Mouse (Mus musculus) ovary, adult 18-20 months (tissue): ENCODE data around the gene Ctsr.
"Not testable (repeated sequence)": the region's sequence is repeated elsewhere in the genome, so short reads cannot be mapped to it uniquely, and the experiment has no call there.

Experiments used
- DNase-seq: peaks from one replicate; pipeline ENCODE4 v3.0.0; 2022; ENCODE audit warnings: low spot score, mixed read lengths

The Ctsr gene

DNA sequence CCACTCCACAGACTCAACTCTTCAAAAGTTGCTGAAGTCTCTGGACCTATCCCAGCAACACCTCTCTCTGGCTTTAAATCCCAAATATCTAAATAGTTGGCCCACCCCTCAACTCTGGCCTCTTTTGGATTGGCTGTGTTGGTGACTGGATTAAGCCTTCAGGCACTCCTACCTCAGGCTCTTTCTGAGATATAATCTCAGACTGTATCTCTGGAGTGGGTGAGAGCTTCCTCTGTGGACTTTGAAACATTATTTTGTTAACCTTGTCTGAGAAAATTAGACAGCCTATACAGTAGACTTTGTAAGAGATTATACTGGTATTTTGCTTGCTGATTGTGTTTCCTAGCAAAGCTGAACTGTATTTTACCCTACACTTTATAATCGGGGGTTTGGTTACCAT lies at the start of gene Ctsr:
Ctsr (minus strand) TSS at position 101 of the 400 bp plus-strand sequence.
- DNase-seq = no peak

DNA sequence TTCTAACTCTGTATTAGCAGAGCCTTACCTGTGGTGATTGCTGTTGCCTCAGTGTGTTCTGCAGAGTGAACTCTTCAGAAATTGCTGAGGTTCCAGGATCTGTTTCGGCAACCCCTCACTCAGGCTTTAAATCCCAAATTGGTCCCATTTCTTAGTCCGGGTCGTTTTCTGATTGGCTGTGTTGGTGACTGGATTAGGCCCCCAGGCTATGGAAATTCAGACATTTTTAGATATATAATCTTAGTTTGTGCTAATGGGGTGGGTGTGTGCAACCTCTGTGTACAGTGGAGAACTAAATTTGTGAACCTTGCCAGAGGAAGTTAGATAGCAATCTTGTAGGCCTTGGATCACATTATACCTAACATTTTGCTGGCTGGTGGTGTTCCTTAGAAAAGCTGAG lies 39.3 kb upstream of the Ctsr start, which contains the start of gene Cts6:
Cts6 (minus strand) TSS at position 101 of the 400 bp plus-strand sequence.
- DNase-seq = no peak

DNA sequence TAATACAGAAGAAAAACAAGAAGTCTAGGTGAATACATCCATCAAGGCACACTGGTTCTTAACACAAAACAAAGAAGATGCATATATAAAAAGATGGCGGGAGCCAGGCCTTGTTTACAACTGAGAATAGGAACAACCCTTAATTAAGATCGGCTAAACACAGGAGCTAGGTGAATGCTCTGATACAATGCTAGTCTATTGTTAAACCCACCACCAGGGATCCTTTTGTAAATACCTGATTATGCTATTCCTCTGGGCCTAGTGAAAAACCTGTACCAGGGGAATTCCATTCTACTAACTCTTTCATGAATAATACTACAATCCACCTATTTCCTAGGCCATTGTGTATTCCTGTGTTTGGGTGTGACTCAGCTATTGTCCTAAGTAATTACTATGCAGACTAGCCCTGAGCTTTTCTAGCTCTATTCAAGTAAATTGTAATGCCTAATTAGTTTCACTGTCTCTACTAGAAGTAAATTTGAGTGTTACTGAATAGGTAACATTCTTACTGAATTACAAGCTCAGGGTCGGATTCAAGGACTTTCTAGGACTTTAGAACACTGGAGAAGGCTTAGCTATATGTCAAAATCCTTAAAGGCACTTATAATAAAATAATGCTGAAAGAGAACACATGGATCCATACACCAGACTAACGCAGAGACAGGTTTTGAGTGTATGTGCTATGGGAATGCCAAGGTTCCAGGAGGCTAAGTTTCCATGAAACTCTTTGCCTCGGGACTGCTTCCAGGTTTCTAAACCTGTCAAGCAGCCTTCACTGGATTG lies 21.3 kb upstream of the Ctsr start:
- not testable (repeated sequence) for DNase-seq

DNA sequence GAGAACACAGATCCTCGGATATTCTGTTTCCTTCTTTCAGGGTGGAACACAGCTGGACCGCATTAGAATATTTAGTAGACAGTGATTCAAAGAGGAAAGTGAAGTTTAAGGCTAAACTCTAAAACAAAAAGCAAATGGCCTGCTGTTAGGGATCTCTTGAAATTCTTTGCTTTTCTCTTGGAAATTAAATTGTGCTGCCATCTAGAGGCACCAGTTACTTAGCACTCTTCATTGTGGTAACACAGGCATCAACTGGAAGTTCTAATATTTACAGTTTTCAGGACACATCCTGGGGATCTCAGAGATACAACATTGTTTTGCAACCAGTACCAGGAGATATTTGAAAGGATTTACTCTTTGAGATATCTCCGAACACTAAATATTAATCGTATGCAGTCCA lies 566 bp upstream of the Ctsr start:
- no peak for DNase-seq
